Mouse (Mus musculus) thymus, adult 2 months (tissue): ENCODE measurements around the gene Lonrf2. TPM values are rescaled to one million over a fixed set of nuclear protein-coding genes. Genes with fewer than 3 reads are reported as not detected.
A peak's percentile ranks its signal among the peaks of the same experiment; 100 is the strongest.

Experiments
- DNase-seq: peaks from one replicate; pipeline ENCODE4 v3.0.0; 2021
- H3K27ac ChIP-seq: fragments of 200-500 bp; 2 replicates; pipeline ENCODE4 v1.5.1; 2012; ENCODE audit warnings: low read length, control low read depth; ENCODE audit not compliant: control insufficient read depth, insufficient read depth
- H3K27me3 ChIP-seq: fragments of 200-500 bp; 2 replicates; pipeline ENCODE4 v1.6.1; 2012; ENCODE audit warnings: mild to moderate bottlenecking, low read length, moderate library complexity, mixed read lengths; ENCODE audit not compliant: control insufficient read depth, insufficient read depth
- H3K36me3 ChIP-seq: fragments of 200-500 bp; 2 replicates; pipeline ENCODE4 v1.6.1; 2012; ENCODE audit warnings: mild to moderate bottlenecking, low read length, moderate library complexity; ENCODE audit not compliant: control insufficient read depth, insufficient read depth
- H3K4me1 ChIP-seq: fragments of 200-500 bp; replicated peaks from 2 replicates; pipeline ENCODE4 v1.6.1; 2012; ENCODE audit warnings: low read length; ENCODE audit not compliant: control insufficient read depth, insufficient read depth
- H3K4me3 ChIP-seq: fragments of 200-500 bp; 2 replicates; pipeline ENCODE4 v1.5.1; 2012; ENCODE audit warnings: mild to moderate bottlenecking, low read length, control low read depth, moderate library complexity; ENCODE audit not compliant: control insufficient read depth, insufficient read depth
- CTCF ChIP-seq: fragments of 200-500 bp; IDR thresholded peaks from 2 replicates; pipeline ENCODE4 v1.5.1; 2012; ENCODE audit warnings: mild to moderate bottlenecking, control low read depth, low read length, moderate library complexity, borderline replicate concordance; ENCODE audit not compliant: control insufficient read depth, poor library complexity, insufficient read depth; ENCODE audit errors: extremely low read depth
- POLR2A ChIP-seq: fragments of 200-500 bp; IDR thresholded peaks from 2 replicates; pipeline ENCODE4 v1.6.1; 2012; ENCODE audit warnings: mild to moderate bottlenecking, low read length, control low read depth, moderate library complexity; ENCODE audit not compliant: control insufficient read depth, poor library complexity, insufficient read depth; ENCODE audit errors: extremely low read depth
- WGBS: fragments of 180-500 bp; shearing (Covaris S2); methylation state at CpG from one replicate; pipeline ENCODE4 v1.1.7; 2018; 5-methylcytosine and 5-hydroxymethylcytosine counted together
- polyA plus RNA-seq: library from polyadenylated mRNA; depleted of rRNA; stranded (reverse); fragments of >200 nt; gene quantifications from 2 replicates; pipeline ENCODE4 v1.2.3, GENCODE M21; 2012

The Lonrf2 gene
- polyA plus RNA-seq, 1 experiment, result 0.46 TPM

DNA sequence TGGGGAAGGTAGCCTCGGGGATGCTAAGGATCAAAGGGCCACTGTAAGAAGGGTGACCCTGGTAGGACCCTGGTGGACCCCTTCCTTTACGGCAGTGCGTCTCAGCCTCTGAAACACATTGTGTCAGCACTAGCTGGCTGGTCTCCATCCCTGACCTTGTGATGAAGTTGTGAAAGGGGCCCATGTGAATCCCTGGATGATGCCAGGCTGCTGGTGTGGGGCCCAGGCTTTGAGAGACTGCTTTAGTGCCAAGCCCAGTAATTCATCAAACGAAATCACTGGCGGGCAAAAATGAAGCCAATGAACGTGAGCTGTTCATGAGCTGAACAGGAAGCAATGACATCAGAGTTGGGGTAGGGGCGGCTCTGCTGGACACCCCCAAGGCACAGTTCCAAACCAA, 50.2 kb downstream of the Lonrf2 start:
- H3K4me1 ChIP-seq, result no peaks in the 10 kb centered on the region
- no peak overlapping the region for H3K4me3 ChIP-seq
- H3K36me3 ChIP-seq, result no peaks in the 10 kb centered on the region
- 89% methylated on average over 7 of the region's 7 CpGs for WGBS
- no peak for DNase-seq
- H3K27me3 ChIP-seq, result no peaks in the 10 kb centered on the region
- TF ChIP-seq POLR2A (no peak), CTCF (no peak)
- H3K27ac ChIP-seq, result no peak overlapping the region

DNA sequence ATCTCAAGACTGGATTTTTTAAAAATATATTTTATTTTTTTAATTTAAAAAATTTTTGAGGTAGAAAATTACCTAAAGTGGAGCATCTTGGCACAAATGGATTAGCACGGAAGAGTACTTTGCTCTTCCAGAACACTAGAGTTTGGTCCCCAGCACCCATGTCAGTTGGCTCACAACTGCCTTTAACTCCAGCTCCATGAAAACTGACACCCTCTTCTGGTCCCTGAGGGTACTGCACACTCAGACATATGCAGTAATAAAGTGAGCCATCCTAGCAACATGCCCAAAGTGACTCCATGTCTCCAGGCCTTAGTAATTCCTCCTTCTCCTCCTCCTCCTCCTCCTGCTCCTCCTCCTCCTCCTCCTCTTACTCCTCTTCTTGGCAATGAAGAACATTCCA, 58.2 kb downstream of the Lonrf2 start:
- Histone ChIP-seq H3K36me3 (no peaks in the 10 kb centered on the region), H3K27ac (no peak overlapping the region), H3K4me3 (no peak overlapping the region), H3K27me3 (no peaks in the 10 kb centered on the region), H3K4me1 (peaks cover 3% of the 10 kb centered on the region)
- TF ChIP-seq POLR2A, result no peak
- TF ChIP-seq CTCF, result no peak
- 92% methylated on average over 1 of the region's 1 CpGs for WGBS
- DNase-seq, result no peak

DNA sequence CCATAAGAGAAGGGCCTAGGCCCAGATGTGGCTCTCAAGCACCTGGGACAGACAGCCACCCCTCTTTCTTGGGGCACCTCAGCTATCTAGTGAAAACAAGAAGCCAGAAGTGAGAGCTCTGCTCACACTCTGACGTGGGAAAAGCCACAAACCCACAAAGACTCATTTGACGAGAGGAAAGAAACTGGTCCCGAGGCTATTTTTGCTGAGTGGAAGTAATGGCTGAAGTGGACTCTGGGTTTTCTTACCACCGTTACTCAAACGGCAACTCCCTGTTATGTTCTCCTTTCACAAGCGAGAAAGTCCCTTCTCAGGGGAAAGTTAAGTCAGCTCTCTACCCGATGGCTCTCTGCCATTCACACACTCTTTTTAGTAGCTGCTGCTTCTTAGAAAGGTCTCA, 59.0 kb downstream of the Lonrf2 start:
- no peak overlapping the region for H3K27ac ChIP-seq
- no peaks in the 10 kb centered on the region for H3K27me3 ChIP-seq
- DNase-seq, result peak; percentile 6
- H3K4me3 ChIP-seq, result no peak overlapping the region
- no peaks in the 10 kb centered on the region for H3K36me3 ChIP-seq
- WGBS, result 14% methylated on average over 7 of the region's 7 CpGs
- peaks cover 3% of the 10 kb centered on the region for H3K4me1 ChIP-seq
- TF ChIP-seq POLR2A (no peak), CTCF (no peak)

DNA sequence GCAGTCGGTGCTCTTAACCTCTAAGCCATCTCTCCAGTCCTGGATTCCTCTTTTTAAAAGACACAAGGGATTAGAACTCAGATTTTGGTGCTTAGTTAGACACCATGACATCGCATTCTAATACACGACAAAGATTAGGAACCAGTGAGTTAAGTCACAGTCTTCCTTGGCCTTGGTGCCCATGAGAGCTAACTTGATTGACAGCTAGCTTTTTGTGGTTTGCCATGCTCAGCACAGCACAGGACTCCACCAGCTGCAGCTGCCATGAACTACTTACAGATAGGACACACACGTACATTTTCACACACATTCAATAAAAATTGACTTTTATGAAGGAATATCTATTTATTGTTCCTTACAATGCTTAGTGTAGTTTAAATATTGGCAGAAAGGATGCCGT, 60.8 kb downstream of the Lonrf2 start:
- DNase-seq, result no peak
- peaks cover 3% of the 10 kb centered on the region for H3K4me1 ChIP-seq
- TF ChIP-seq POLR2A (no peak), CTCF (no peak)
- WGBS, result 47% methylated on average over 5 of the region's 5 CpGs
- no peaks in the 10 kb centered on the region for H3K27me3 ChIP-seq
- H3K27ac ChIP-seq, result no peak overlapping the region
- no peak overlapping the region for H3K4me3 ChIP-seq
- H3K36me3 ChIP-seq, result no peaks in the 10 kb centered on the region

GRCm38 (mm10) chr1:38770676-38771075, 65.8 kb downstream of the Lonrf2 start:
- WGBS, result 98% methylated on average over 3 of the region's 3 CpGs
- no peak overlapping the region for H3K4me3 ChIP-seq
- TF ChIP-seq CTCF (no peak), POLR2A (no peak)
- no peaks in the 10 kb centered on the region for H3K36me3 ChIP-seq
- no peaks in the 10 kb centered on the region for H3K27me3 ChIP-seq
- no peak for DNase-seq
- no peak overlapping the region for H3K27ac ChIP-seq
- no peaks in the 10 kb centered on the region for H3K4me1 ChIP-seq

DNA sequence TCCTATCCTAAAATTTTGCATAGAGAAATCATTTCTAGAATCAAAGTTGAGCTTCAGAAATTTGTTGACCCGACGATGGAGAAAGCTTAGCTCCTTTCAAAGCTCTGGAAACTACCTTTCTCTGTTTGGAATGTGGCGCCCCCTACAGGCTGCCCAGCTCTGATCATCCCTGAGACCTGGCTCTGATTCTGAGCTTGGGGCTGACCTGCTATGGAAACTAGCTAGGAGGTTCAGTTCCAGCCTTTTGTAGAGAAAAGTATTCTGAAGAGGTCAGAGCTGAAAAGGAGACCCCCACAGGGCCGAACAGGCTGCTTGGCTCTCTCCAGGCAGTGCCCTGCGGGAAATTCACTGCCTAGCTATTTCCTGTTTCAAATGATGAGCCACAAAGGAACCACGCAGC, 66.6 kb downstream of the Lonrf2 start:
- Histone ChIP-seq H3K27me3 (no peaks in the 10 kb centered on the region), H3K4me1 (no peaks in the 10 kb centered on the region), H3K4me3 (no peak overlapping the region), H3K36me3 (no peaks in the 10 kb centered on the region), H3K27ac (no peak overlapping the region)
- peak; percentile 67; the same call in 1 of the 2 replicates for TF ChIP-seq CTCF
- TF ChIP-seq POLR2A, result no peak
- peak; percentile 68 for DNase-seq
- WGBS, result 12% methylated on average over 6 of the region's 6 CpGs

- no peaks in the 10 kb centered on the region for H3K4me1 ChIP-seq
- TF ChIP-seq CTCF (peak; percentile 83; the same call in 1 of the 2 replicates), POLR2A (no peak)
- WGBS, result 22% methylated on average over 11 of the region's 11 CpGs
- H3K27me3 ChIP-seq, result no peaks in the 10 kb centered on the region
- H3K36me3 ChIP-seq, result no peaks in the 10 kb centered on the region
- H3K4me3 ChIP-seq, result no peak overlapping the region
- DNase-seq, result peak; percentile 80
- no peak overlapping the region for H3K27ac ChIP-seq
Observed at GRCm38 (mm10) chr1:38767812-38768211, 68.7 kb downstream of the Lonrf2 start.
